Mouse (Mus musculus) hindbrain, embryonic 12.5 days (tissue): Measurements from ENCODE around the gene Cmtm4. TPM values are rescaled to one million over a fixed set of nuclear protein-coding genes. Genes with fewer than 3 reads are reported as not detected.

Source experiments
- ATAC-seq: fragments of 200-750 bp; cut with Nextera tagmentation; 2 replicates; pipeline ENCODE4 v1.8.0; 2017; ENCODE audit warnings: moderate TSS enrichment; ENCODE audit not compliant: low FRiP score
- H3K27ac ChIP-seq: fragments of 300-500 bp; sonication (generic); 2 replicates; pipeline ENCODE4 v1.5.1; 2016; ENCODE audit warnings: mild to moderate bottlenecking
- H3K27me3 ChIP-seq: fragments of 300-500 bp; sonication (generic); 2 replicates; pipeline ENCODE4 v1.6.1; 2016; ENCODE audit warnings: mild to moderate bottlenecking
- H3K36me3 ChIP-seq: fragments of 300-500 bp; sonication (generic); 2 replicates; pipeline ENCODE4 v1.6.1; 2016; ENCODE audit warnings: mild to moderate bottlenecking
- H3K4me1 ChIP-seq: fragments of 300-500 bp; sonication (generic); 2 replicates; pipeline ENCODE4 v1.6.1; 2016
- H3K4me2 ChIP-seq: fragments of 300-500 bp; sonication (generic); replicated peaks from 2 replicates; pipeline ENCODE4 v1.6.1; 2016; ENCODE audit warnings: mild to moderate bottlenecking
- H3K4me3 ChIP-seq: fragments of 300-500 bp; sonication (generic); 2 replicates; pipeline ENCODE4 v1.5.1; 2016; ENCODE audit warnings: mild to moderate bottlenecking
- H3K9ac ChIP-seq: fragments of 300-500 bp; sonication (generic); 2 replicates; pipeline ENCODE4 v1.6.1; 2016; ENCODE audit warnings: mild to moderate bottlenecking, moderate library complexity
- H3K9me3 ChIP-seq: fragments of 300-500 bp; sonication (generic); replicated peaks from 2 replicates; pipeline ENCODE4 v1.6.1; 2016; ENCODE audit warnings: mild to moderate bottlenecking
- WGBS: fragments of 180-500 bp; shearing (Covaris S2); methylation state at CpG from one replicate; pipeline ENCODE4 v1.1.7; 2016; 5-methylcytosine and 5-hydroxymethylcytosine counted together
- polyA plus RNA-seq: library from polyadenylated mRNA; unstranded; fragments of >200 nt; fragmentation: Nextera tagmentation; extraction: Ambion mirVana; gene quantifications from 2 replicates; pipeline ENCODE4 v1.2.1, GENCODE M21; 2016

Gene Cmtm4
- polyA plus RNA-seq, 1 experiment from 2014 or later, result 2.4 TPM

DNA sequence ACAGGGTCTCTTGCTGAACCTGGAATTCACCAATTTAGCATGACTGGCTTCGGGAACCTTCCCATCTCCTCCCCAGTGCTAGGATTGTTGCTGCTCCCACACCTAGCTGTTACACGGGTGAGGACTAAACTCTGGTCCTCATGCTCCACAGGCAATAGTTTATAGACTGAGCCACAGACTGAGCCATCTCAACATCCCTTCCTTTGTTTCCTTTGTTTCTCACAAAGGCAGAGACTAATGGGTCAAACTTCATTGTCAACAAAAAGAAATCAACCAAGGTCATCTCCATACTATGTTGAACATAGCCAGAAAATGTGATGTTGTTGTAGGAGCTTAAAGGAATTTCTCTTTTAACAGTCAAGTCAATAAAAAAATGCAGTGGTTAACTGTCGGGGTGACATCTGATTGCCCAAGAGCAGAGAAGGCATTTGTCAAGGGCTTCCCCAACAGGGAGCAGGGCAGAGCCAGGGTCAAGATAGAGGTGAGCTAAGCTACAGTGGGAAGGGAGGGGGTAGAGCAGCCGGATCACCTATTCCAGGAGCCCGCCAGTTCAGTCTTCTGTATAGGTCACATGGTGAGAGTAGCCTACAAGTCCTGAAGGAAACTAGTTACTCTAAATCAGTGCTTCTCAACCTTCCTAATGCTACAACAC, 37.7 kb upstream of the Cmtm4 start:
- Histone ChIP-seq H3K9me3 (no peaks in the 10 kb centered on the region), H3K4me1 (peaks cover 7% of the 10 kb centered on the region), H3K27ac (no peak overlapping the region), H3K36me3 (peaks cover 94% of the 10 kb centered on the region), H3K9ac (no peak overlapping the region), H3K4me3 (no peak overlapping the region), H3K27me3 (no peaks in the 10 kb centered on the region), H3K4me2 (no peak overlapping the region)
- WGBS, result 94% methylated on average over 5 of the region's 5 CpGs
- no peak for ATAC-seq

DNA sequence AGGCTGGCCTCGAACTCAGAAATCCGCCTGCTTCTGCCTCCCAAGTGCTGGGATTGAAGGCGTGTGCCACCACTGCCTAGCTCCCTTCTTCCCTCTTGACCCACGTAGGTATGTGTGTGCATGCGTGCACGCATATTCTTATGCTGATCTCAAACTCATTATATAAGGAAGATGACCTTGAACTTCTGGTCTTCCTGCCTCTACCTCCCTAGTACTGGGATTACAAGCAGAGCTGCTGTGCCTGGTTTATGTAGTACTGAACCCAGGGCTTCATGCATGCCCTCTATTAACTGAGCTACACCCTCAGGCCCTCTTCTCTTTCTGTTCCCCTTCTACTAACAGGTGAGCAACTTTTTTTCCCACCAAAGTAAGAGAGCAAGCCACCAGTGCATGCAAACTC, 37.0 kb upstream of the Cmtm4 start:
- H3K9ac ChIP-seq, result no peak overlapping the region
- H3K4me1 ChIP-seq, result peaks cover 7% of the 10 kb centered on the region
- no peaks in the 10 kb centered on the region for H3K27me3 ChIP-seq
- 95% methylated on average over 6 of the region's 6 CpGs for WGBS
- no peak overlapping the region for H3K4me3 ChIP-seq
- H3K36me3 ChIP-seq, result peaks cover 96% of the 10 kb centered on the region
- no peak for ATAC-seq
- no peak overlapping the region for H3K27ac ChIP-seq
- H3K9me3 ChIP-seq, result no peaks in the 10 kb centered on the region
- no peak overlapping the region for H3K4me2 ChIP-seq

DNA sequence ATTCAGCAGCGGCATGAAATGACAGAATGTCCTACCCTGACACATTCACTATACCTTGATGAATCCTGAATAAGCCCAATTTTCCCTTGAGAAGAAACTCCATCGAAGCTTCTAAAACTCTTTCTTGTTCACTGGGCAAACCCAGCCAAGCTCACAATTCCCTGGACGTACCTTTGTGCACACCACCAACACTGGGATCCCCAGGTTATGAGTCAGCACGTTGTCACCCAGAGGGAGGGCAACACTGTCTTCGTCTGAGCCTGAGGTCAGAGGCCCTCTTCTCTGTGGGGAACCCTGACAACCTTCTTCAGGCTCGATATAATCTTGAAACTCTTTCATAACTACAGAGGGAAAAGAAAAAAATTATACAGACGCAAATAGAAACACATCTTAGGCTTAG, 34.6 kb upstream of the Cmtm4 start:
- no peak for ATAC-seq
- 90% methylated on average over 7 of the region's 7 CpGs for WGBS

DNA sequence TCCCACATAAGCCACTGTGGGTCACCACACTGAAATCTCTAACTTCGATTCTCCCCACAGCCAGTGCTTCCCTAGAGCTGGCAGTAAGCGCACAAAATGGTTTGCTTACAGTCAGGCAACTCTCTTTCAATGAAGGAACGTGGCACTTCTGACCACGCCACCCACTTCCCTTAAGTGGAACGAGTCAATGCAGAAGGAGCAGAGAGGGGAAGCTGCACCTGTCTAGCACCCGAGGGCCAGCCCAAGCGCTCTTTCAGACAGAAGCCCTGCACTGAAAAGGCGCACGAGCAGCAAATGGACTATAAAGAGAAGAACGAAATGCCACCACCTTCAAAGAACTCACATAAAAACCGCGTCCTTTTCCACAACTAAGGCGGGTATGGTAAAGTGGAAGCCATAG, 32.1 kb upstream of the Cmtm4 start:
- Histone ChIP-seq H3K4me3 (no peak overlapping the region), H3K9ac (no peak overlapping the region), H3K36me3 (peaks cover 96% of the 10 kb centered on the region), H3K27ac (no peak overlapping the region), H3K27me3 (no peaks in the 10 kb centered on the region), H3K9me3 (no peaks in the 10 kb centered on the region), H3K4me2 (no peak overlapping the region), H3K4me1 (no peaks in the 10 kb centered on the region)
- WGBS, result 94% methylated on average over 13 of the region's 13 CpGs
- no peak for ATAC-seq

More for the DNA sequence above, 34.6 kb upstream of the Cmtm4 start:
- Histone ChIP-seq H3K4me1 (peaks cover under 1% of the 10 kb centered on the region; the same call in 1 of the 2 replicates), H3K9me3 (no peaks in the 10 kb centered on the region), H3K27me3 (no peaks in the 10 kb centered on the region), H3K27ac (no peak overlapping the region), H3K36me3 (peaks cover 99% of the 10 kb centered on the region), H3K9ac (no peak overlapping the region), H3K4me3 (no peak overlapping the region), H3K4me2 (no peak overlapping the region)

DNA sequence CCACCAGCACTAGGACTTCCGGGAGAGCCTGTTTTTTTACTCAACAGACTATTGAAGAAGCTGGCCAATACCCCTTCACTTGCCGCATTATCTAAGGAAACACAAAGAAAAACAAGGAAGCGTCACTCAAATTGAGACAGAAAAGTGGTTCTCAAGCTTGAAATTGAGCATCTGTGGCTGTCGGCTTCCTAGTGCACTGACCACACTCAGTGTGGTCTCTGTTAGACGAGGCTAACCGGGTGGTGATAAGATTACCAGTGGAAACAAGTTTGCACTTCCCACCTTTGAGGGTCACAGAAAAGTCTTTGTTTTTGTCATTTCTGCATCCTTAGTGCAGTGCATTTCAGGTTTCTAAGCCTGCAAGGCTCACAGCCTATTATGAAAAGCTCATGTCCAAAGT, 26.7 kb upstream of the Cmtm4 start:
- Histone ChIP-seq H3K4me3 (no peak overlapping the region), H3K36me3 (peaks cover 94% of the 10 kb centered on the region), H3K9me3 (no peaks in the 10 kb centered on the region), H3K4me1 (no peaks in the 10 kb centered on the region), H3K27me3 (no peaks in the 10 kb centered on the region), H3K27ac (no peak overlapping the region), H3K4me2 (no peak overlapping the region), H3K9ac (no peak overlapping the region)
- 89% methylated on average over 6 of the region's 6 CpGs for WGBS
- ATAC-seq, result no peak

DNA sequence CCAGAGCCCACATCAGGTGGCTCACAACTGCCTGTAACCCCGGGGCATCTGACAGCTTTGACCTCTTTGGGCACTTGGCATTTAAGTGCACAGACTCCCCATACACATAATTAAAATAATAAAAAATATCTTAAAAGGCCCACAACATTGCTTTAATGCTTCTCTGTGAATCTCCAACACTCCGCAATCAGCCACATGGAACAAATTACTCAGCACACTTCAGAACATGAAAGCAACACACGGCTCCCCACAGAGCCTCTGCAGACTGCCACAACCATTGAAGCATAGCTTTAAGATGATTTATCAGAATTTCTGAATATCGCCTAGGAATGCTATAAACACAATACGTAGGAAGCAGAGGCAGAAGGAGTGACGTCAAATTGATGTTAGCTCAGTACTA, 20.4 kb upstream of the Cmtm4 start:
- Histone ChIP-seq H3K9me3 (no peaks in the 10 kb centered on the region), H3K4me3 (no peak overlapping the region), H3K9ac (no peak overlapping the region), H3K4me1 (no peaks in the 10 kb centered on the region), H3K27me3 (no peaks in the 10 kb centered on the region), H3K27ac (no peak overlapping the region), H3K36me3 (peaks cover 39% of the 10 kb centered on the region), H3K4me2 (no peak overlapping the region)
- WGBS, result 81% methylated on average over 6 of the region's 6 CpGs
- no peak for ATAC-seq

DNA sequence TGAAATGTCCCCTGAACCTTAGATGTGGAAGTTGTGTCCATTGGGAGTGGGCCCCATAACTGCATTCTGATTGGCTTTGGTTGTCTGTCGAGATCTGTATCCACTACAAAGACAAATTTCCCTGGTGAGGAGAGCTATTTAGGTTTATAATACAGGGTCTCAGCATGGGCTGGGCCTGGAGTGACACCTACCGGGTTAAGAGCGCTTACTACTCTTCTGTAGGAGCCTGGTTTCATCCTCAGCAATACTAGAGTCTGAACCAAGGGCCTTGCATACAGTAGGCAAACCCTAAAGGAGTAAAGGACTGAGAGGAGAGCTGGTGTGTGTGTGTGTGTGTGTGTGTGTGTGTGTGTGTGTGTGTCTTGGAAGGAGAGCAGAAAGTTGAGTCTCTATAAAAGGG, 18.6 kb upstream of the Cmtm4 start:
- no peak overlapping the region for H3K4me2 ChIP-seq
- H3K27ac ChIP-seq, result no peak overlapping the region
- H3K4me3 ChIP-seq, result no peak overlapping the region
- no peaks in the 10 kb centered on the region for H3K4me1 ChIP-seq
- no peaks in the 10 kb centered on the region for H3K9me3 ChIP-seq
- 60% methylated on average over 3 of the region's 3 CpGs for WGBS
- no peaks in the 10 kb centered on the region for H3K27me3 ChIP-seq
- H3K36me3 ChIP-seq, result peaks cover 21% of the 10 kb centered on the region
- H3K9ac ChIP-seq, result no peak overlapping the region
- no peak for ATAC-seq

GRCm38 (mm10) chr8:104413770-104414169, 18.2 kb upstream of the Cmtm4 start:
- Histone ChIP-seq H3K4me1 (no peaks in the 10 kb centered on the region), H3K27me3 (no peaks in the 10 kb centered on the region), H3K4me3 (no peak overlapping the region), H3K4me2 (no peak overlapping the region), H3K27ac (no peak overlapping the region), H3K36me3 (peaks cover 17% of the 10 kb centered on the region), H3K9me3 (no peaks in the 10 kb centered on the region), H3K9ac (no peak overlapping the region)
- 89% methylated on average over 4 of the region's 4 CpGs for whole genome bisulfite sequencing
- 0 out of 2 replicates have a peak, but pooled peaks have one; percentile 9 for ATAC-seq

GRCm38 (mm10) chr8:104412805-104413532, 17.4 kb upstream of the Cmtm4 start:
- no peaks in the 10 kb centered on the region for H3K9me3 ChIP-seq
- no peak overlapping the region for H3K4me3 ChIP-seq
- 82% methylated on average over 7 of the region's 7 CpGs for WGBS
- no peak for ATAC-seq
- no peaks in the 10 kb centered on the region for H3K27me3 ChIP-seq
- no peaks in the 10 kb centered on the region for H3K4me1 ChIP-seq
- no peak overlapping the region for H3K27ac ChIP-seq
- no peak overlapping the region for H3K4me2 ChIP-seq
- peaks cover 11% of the 10 kb centered on the region for H3K36me3 ChIP-seq
- H3K9ac ChIP-seq, result no peak overlapping the region

- H3K4me1 ChIP-seq, result no peaks in the 10 kb centered on the region
- H3K9ac ChIP-seq, result no peak overlapping the region
- H3K27ac ChIP-seq, result no peak overlapping the region
- H3K4me2 ChIP-seq, result no peak overlapping the region
- no peaks in the 10 kb centered on the region for H3K9me3 ChIP-seq
- H3K4me3 ChIP-seq, result no peak overlapping the region
- no peak for ATAC-seq
- H3K27me3 ChIP-seq, result no peaks in the 10 kb centered on the region
- 88% methylated on average over 3 of the region's 3 CpGs for WGBS
- peaks cover under 1% of the 10 kb centered on the region for H3K36me3 ChIP-seq
These were observed 16.4 kb upstream of the Cmtm4 start for GRCm38 (mm10) chr8:104411972-104412371.

DNA sequence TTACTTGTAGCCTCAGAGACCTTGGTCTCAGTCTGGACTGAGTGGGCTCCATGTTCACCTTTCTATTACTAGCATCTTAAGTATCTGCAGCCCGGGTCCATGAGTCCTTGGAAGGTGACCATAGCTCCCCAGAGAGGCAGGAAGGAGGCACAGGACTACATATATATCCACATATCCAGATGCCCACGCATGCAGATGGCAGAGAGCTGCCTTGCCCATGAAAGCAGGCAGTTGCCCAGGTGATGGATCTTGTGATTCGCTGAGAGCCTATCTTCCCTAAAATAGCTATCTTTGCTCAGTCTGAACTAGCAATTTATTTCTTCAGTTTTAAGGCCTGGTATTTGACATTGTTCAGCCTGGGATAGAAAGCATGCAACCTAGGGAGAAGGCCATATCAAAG, 15.9 kb upstream of the Cmtm4 start:
- ATAC-seq, result no peak
- 93% methylated on average over 3 of the region's 3 CpGs for WGBS
- Histone ChIP-seq H3K27ac (no peak overlapping the region), H3K27me3 (no peaks in the 10 kb centered on the region), H3K9ac (no peak overlapping the region), H3K36me3 (no peaks in the 10 kb centered on the region), H3K4me2 (no peak overlapping the region), H3K4me1 (no peaks in the 10 kb centered on the region), H3K4me3 (no peak overlapping the region), H3K9me3 (no peaks in the 10 kb centered on the region)

DNA sequence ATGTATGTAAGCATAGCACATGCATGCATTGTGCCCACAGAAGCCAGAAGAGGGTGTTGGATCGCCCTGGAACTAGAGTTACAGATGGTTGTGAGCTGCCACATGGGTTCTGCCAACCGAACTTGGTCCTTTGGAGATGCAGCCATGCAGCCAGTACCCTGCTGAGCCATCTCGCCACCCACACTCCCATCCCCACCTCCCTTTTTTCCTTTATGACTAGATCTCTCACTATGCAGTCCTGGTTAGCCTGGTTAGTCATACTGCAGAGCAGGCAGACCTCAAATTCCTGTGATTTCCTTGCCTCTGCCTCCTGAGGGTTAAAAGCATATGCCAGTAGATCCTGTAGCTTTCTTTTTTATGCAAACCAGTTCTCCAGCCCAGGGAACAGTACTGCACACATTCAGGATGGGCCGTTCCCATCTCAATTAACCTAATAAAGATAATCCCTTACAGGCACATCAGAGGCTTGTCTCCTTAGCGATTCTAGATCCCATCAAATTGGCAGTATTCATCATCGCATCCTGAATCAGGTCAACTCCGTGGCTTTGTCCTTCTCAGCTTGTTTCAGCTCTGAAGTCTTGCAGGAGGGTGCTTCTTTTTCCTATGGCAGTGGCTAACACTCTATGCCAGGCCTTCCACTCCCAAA, 15.1 kb upstream of the Cmtm4 start:
- Histone ChIP-seq H3K9me3 (no peaks in the 10 kb centered on the region), H3K27ac (no peak overlapping the region), H3K36me3 (no peaks in the 10 kb centered on the region), H3K4me3 (no peak overlapping the region), H3K4me2 (no peak overlapping the region), H3K27me3 (no peaks in the 10 kb centered on the region), H3K9ac (no peak overlapping the region), H3K4me1 (no peaks in the 10 kb centered on the region)
- no peak for ATAC-seq
- 55% methylated on average over 7 of the region's 7 CpGs for WGBS
